Comparison of ENCODE assay signal across 7 mouse cellular contexts in genomic region chr1:52596982-52597646, GRCm38 (mm10). TPM values are rescaled to one million over a fixed set of nuclear protein-coding genes. Genes with fewer than 3 reads are reported as not detected.
A peak's percentile ranks its signal among the peaks of the same experiment; 100 is the strongest.
DNase-seq lines count a peak whose midpoint lies in the region; ATAC-seq and TF ChIP-seq lines count a peak whose summit lies in the region.

No protein-coding gene starts in this region.

- no peak for ATAC-seq in megakaryocyte, adult 5-6 weeks (ENCODE audit: poor library complexity, severe bottlenecking)
- ATAC-seq in heart, postnatal 0 days (ENCODE audit: insufficient read depth, low read depth) = peak; percentile 75; the same call in 1 of the 2 replicates
- peak; percentile 95 for ATAC-seq in neural tube, embryonic 14.5 days (ENCODE audit: low read depth)

- H3K9me3 ChIP-seq in megakaryocyte, embryonic 14.5 days = no peaks in the 10 kb centered on the region
- H3K9me3 ChIP-seq in heart, postnatal 0 days (replicated peaks; ENCODE audit: control insufficient read depth, low read length) = no peaks in the 10 kb centered on the region
- H3K9me3 ChIP-seq in neural tube, embryonic 14.5 days (ENCODE audit: control insufficient read depth, low read length) = no peaks in the 10 kb centered on the region

- H3K4me1 ChIP-seq in megakaryocyte, embryonic 14.5 days = peaks cover 46% of the 10 kb centered on the region
- H3K4me1 ChIP-seq in heart, postnatal 0 days (ENCODE audit: control insufficient read depth, insufficient read depth) = no peaks in the 10 kb centered on the region; the same call in 1 of the 2 replicates
- no peaks in the 10 kb centered on the region for H3K4me1 ChIP-seq in neural tube, embryonic 14.5 days (ENCODE audit: control insufficient read depth, insufficient read depth, low read length)

- H3K27me3 ChIP-seq in megakaryocyte, embryonic 14.5 days (replicated peaks) = no peaks in the 10 kb centered on the region
- H3K27me3 ChIP-seq in heart, postnatal 0 days (ENCODE audit: control insufficient read depth, insufficient read depth, low read length) = no peaks in the 10 kb centered on the region
- H3K27me3 ChIP-seq in neural tube, embryonic 14.5 days (ENCODE audit: control insufficient read depth, insufficient read depth, low read length) = no peaks in the 10 kb centered on the region

- TF ChIP-seq EP300 in heart, postnatal 0 days (IDR thresholded peaks at IDR 0.05; ENCODE audit: low read depth) = no peak

- H3K4me2 ChIP-seq in heart, postnatal 0 days (ENCODE audit: low read depth, low read length) = peak overlapping the region; percentile 22; the same call in 1 of the 2 replicates
- no peak overlapping the region; the same call in 1 of the 2 replicates for H3K4me2 ChIP-seq in neural tube, embryonic 14.5 days (ENCODE audit: low read depth, low read length)

- H3K27ac ChIP-seq in heart, postnatal 0 days (ENCODE audit: low read depth) = 0 out of 2 replicates have a peak overlapping the region, but pooled peaks have one; percentile 20
- 0 out of 2 replicates have a peak overlapping the region, but pooled peaks have one; percentile 23 for H3K27ac ChIP-seq in neural tube, embryonic 14.5 days (ENCODE audit: low read depth, low read length)

- TF ChIP-seq CTCF in heart, postnatal 0 days (IDR thresholded peaks at IDR 0.05; ENCODE audit: low read depth) = no peak

- peak overlapping the region; percentile 39 for H3K4me3 ChIP-seq in megakaryocyte, embryonic 14.5 days (replicated peaks)
- no peak overlapping the region for H3K4me3 ChIP-seq in heart, postnatal 0 days (ENCODE audit: low read depth, low read length)
- H3K4me3 ChIP-seq in neural tube, embryonic 14.5 days (ENCODE audit: low read depth, low read length) = no peak overlapping the region

- H3K36me3 ChIP-seq in megakaryocyte, embryonic 14.5 days (replicated peaks; ENCODE audit: low read length) = no peaks in the 10 kb centered on the region
- H3K36me3 ChIP-seq in heart, postnatal 0 days (replicated peaks; ENCODE audit: control insufficient read depth, insufficient read depth, low read length) = no peaks in the 10 kb centered on the region
- no peaks in the 10 kb centered on the region for H3K36me3 ChIP-seq in neural tube, embryonic 14.5 days (ENCODE audit: control insufficient read depth, insufficient read depth, low read length)

- no peak overlapping the region for H3K9ac ChIP-seq in heart, postnatal 0 days (replicated peaks; ENCODE audit: low read depth, low read length)
- no peak overlapping the region for H3K9ac ChIP-seq in neural tube, embryonic 14.5 days (replicated peaks; ENCODE audit: low read depth, low read length)

- 46% methylated on average over 11 of the region's 11 CpGs for WGBS in heart, postnatal 0 days
- 43% methylated on average over 11 of the region's 11 CpGs for WGBS in neural tube, embryonic 14.5 days

- DNase-seq in cerebellum, postnatal 36 days = peak; percentile 53 to 58
- no peak for DNase-seq in heart, postnatal 0 days (ENCODE audit: low spot score)
- peak; percentile 18 to 81 for DNase-seq in left cerebral cortex, adult 8-10 months (ENCODE audit: low spot score in 2 of 2)
- DNase-seq in gastrocnemius, postnatal 25 days = no peak

RNA-seq across cellular contexts. Expression of gene Nemp2, which starts 33.4 kb away (rescaled TPM):
- polyA plus RNA-seq in megakaryocyte, embryonic 14.5 days (2012; ENCODE audit: insufficient read depth, low replicate concordance) = 0.15 TPM in 1 of 2 replicates, not detected in the other
- total RNA-seq in megakaryocyte, adult 5-6 weeks (2015) = 18.1 and 19.6 TPM in 2 replicates
- total RNA-seq in megakaryocyte, adult 5-6 weeks (2017) = 19.4 and 20.3 TPM in 2 replicates
- 3.6 and 6.6 TPM in 2 replicates for total RNA-seq in heart, postnatal 0 days (2014; rRNA removed; ENCODE audit: low replicate concordance)
- polyA plus RNA-seq in heart, postnatal 0 days (2015; fragmentation: Nextera tagmentation; extraction: Ambion mirVana) = 1.7 and 2.1 TPM in 2 replicates
- 1 to 10 TPM; 3.7 to 4.9 (median 4.3) TPM for total RNA-seq in left cerebral cortex, adult 8-10 months (2022)
- polyA plus RNA-seq in neural tube, embryonic 14.5 days (2014; fragmentation: Nextera tagmentation; extraction: Ambion mirVana) = 8.5 and 8.6 TPM in 2 replicates
- under 1 TPM; 0.51 TPM for total RNA-seq in gastrocnemius, postnatal 25 days (2021)

Comparison
In these comparisons a context has a peak if more than half of its experiments do, and no peak if none do; other contexts are left out.
1. DNase-seq: peak in cerebellum, postnatal 36 days (2 of 2) and left cerebral cortex, adult 8-10 months (2 of 2); none in heart, postnatal 0 days (single experiment) and gastrocnemius, postnatal 25 days (single experiment).